Mouse (Mus musculus) cerebellum, adult 2 months (tissue): ENCODE data around the gene Gjb4.

Experiments
- CTCF ChIP-seq: fragments of 200-500 bp; IDR thresholded peaks from 2 replicates; pipeline ENCODE4 v1.5.1; 2011; ENCODE audit warnings: low read depth, mild to moderate bottlenecking, control low read depth, low read length, moderate library complexity, borderline replicate concordance; ENCODE audit not compliant: insufficient read depth
- POLR2A ChIP-seq: fragments of 200-500 bp; IDR thresholded peaks from 2 replicates; pipeline ENCODE4 v1.6.1; 2011; ENCODE audit warnings: low read length, control low read depth, borderline replicate concordance; ENCODE audit not compliant: insufficient read depth

DNA sequence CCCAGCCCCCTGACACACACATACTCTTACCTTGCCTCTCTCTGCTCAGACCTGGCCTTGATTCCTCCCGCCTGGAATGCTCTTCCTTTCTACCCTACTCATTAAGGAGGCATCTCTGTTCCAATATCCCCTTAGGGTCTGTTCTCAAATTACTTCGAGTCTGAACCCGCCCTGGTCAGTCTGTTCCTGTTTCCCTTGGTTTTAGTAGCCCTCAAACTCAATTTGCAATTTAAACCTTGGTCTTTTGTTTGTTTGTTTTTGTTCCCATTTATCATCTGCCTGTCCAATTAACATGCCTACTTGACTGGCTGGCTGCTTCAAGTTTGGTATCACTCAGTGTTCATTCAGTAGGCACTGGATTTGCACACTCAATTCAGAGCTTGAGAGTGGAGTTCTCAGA, 24.8 kb downstream of the Gjb4 start:
- no peak for TF ChIP-seq CTCF
- TF ChIP-seq POLR2A, result no peak
